Mouse (Mus musculus) splenic B cell, adult 2 months (primary cell): ENCODE results near the gene Gtf2h4.

Experiments used
- DNase-seq: peaks from one replicate; pipeline ENCODE4 v3.0.0-alpha.2; 2011; ENCODE audit warnings: low read depth, low spot score
- H3K27me3 ChIP-seq: 2 replicates; pipeline ENCODE4 v1.6.1; 2012; ENCODE audit warnings: mild to moderate bottlenecking, low read length, moderate library complexity, mixed read lengths; ENCODE audit not compliant: control insufficient read depth, poor library complexity, insufficient read depth, severe bottlenecking
- H3K36me3 ChIP-seq: 2 replicates; pipeline ENCODE4 v1.6.1; 2012; ENCODE audit warnings: mild to moderate bottlenecking, low read length, moderate library complexity, mixed read lengths; ENCODE audit not compliant: control insufficient read depth, poor library complexity, insufficient read depth, severe bottlenecking

Gene Gtf2h4

GRCm38 (mm10) chr17:35636363-35636762 lies 37.2 kb downstream of the Gtf2h4 start:
- DNase-seq: peak; percentile 11
- Histone ChIP-seq H3K27me3 (no peaks in the 10 kb centered on the region), H3K36me3 (no peaks in the 10 kb centered on the region)

- no peaks in the 10 kb centered on the region for H3K36me3 ChIP-seq
- no peaks in the 10 kb centered on the region for H3K27me3 ChIP-seq
- DNase-seq: peak; percentile 73
Observed at GRCm38 (mm10) chr17:35635699-35636111, 37.8 kb downstream of the Gtf2h4 start.

GRCm38 (mm10) chr17:35635202-35635601 lies 38.3 kb downstream of the Gtf2h4 start:
- H3K27me3 ChIP-seq: no peaks in the 10 kb centered on the region
- DNase-seq: peak; percentile 5
- H3K36me3 ChIP-seq: no peaks in the 10 kb centered on the region

GRCm38 (mm10) chr17:35633992-35634391 lies 39.5 kb downstream of the Gtf2h4 start:
- Histone ChIP-seq H3K27me3 (no peaks in the 10 kb centered on the region), H3K36me3 (no peaks in the 10 kb centered on the region)
- DNase-seq: no peak

GRCm38 (mm10) chr17:35626537-35626936 lies 47.0 kb downstream of the Gtf2h4 start, which contains the start of gene Gm9573:
Gene Gm9573 (minus strand): TSS chr17:35626637.
- Histone ChIP-seq H3K27me3 (no peaks in the 10 kb centered on the region), H3K36me3 (no peaks in the 10 kb centered on the region)
- DNase-seq: no peak
